Mouse (Mus musculus) adrenal gland, postnatal 10 days (tissue): ENCODE data around the gene Hspa8. TPM values are rescaled to one million over a fixed set of nuclear protein-coding genes. Genes with fewer than 3 reads are reported as not detected.
"Not testable (repeated sequence)": the region's sequence is repeated elsewhere in the genome, so short reads cannot be mapped to it uniquely, and the experiment has no call there.

ENCODE experiments used
- DNase-seq: peaks from one replicate; pipeline ENCODE4 v3.0.0; 2021; ENCODE audit warnings: mixed read lengths
- long read RNA-seq, 2 experiments: library from polyadenylated mRNA; stranded (forward); transcript quantifications; one replicate each; pipeline ENCODE4 v2.0.0; 2021
- total RNA-seq, 2 experiments: library from RNA; stranded (reverse); gene quantifications; 2 replicates each; pipeline ENCODE4 v1.2.3; 2021

Gene Hspa8
- total RNA-seq = 1,000 to 10,000 TPM; 1,152 to 1,293 TPM
- long read RNA-seq, experiment 1, transcript Hspa8-201 (9 exons, 2,394 nt) = major isoform, 1,596 of 1,737 reads
- long read RNA-seq, experiment 1, partial matches to known transcripts = 127 of 1,737 reads
- long read RNA-seq, experiment 1, other reads (novel, unspliced or antisense) = 14 of 1,737 reads
- long read RNA-seq, experiment 2, transcript Hspa8-201 (9 exons, 2,394 nt) = major isoform, 749 of 873 reads
- long read RNA-seq, experiment 2, partial matches to known transcripts = 117 of 873 reads
- long read RNA-seq, experiment 2, other reads (novel, unspliced or antisense) = 7 of 873 reads

- DNase-seq = peak; percentile 100
Observed at GRCm38 (mm10) chr9:40800675-40801612, at the start of gene Hspa8. Hspa8 (plus strand) TSS chr9:40800984.

GRCm38 (mm10) chr9:40751749-40752148 lies 49.0 kb upstream of the Hspa8 start:
- DNase-seq = no peak

- peak; percentile 58 for DNase-seq
Observed at GRCm38 (mm10) chr9:40756401-40756800, 44.4 kb upstream of the Hspa8 start.

- peak; percentile 67 for DNase-seq
Observed at GRCm38 (mm10) chr9:40757105-40757626, 43.6 kb upstream of the Hspa8 start.

- DNase-seq = peak; percentile 74
Observed at GRCm38 (mm10) chr9:40757685-40758270, 43.0 kb upstream of the Hspa8 start.

- no peak for DNase-seq
Observed at GRCm38 (mm10) chr9:40762354-40762753, 38.4 kb upstream of the Hspa8 start.

GRCm38 (mm10) chr9:40764887-40765580 lies 35.8 kb upstream of the Hspa8 start:
- DNase-seq = no peak

GRCm38 (mm10) chr9:40765581-40765940 lies 35.2 kb upstream of the Hspa8 start:
- DNase-seq = peak; percentile 25

GRCm38 (mm10) chr9:40766058-40766605 lies 34.7 kb upstream of the Hspa8 start:
- DNase-seq = no peak

GRCm38 (mm10) chr9:40767946-40768345 lies 32.8 kb upstream of the Hspa8 start:
- no peak for DNase-seq

- no peak for DNase-seq
Observed at GRCm38 (mm10) chr9:40772246-40772645, 28.5 kb upstream of the Hspa8 start.

- DNase-seq = not testable (repeated sequence)
Observed at GRCm38 (mm10) chr9:40773142-40773541, 27.6 kb upstream of the Hspa8 start.

GRCm38 (mm10) chr9:40773869-40774268 lies 26.9 kb upstream of the Hspa8 start:
- no peak for DNase-seq

- no peak for DNase-seq
Observed at GRCm38 (mm10) chr9:40776044-40776443, 24.7 kb upstream of the Hspa8 start.

- DNase-seq = peak; percentile 60
Observed at GRCm38 (mm10) chr9:40776459-40777248, 24.1 kb upstream of the Hspa8 start.

GRCm38 (mm10) chr9:40780111-40780510 lies 20.7 kb upstream of the Hspa8 start:
- no peak for DNase-seq

- no peak for DNase-seq
Observed at GRCm38 (mm10) chr9:40780892-40781725, 19.7 kb upstream of the Hspa8 start.

GRCm38 (mm10) chr9:40781726-40782581 lies 18.8 kb upstream of the Hspa8 start:
- peak; percentile 69 for DNase-seq
